ENCODE assay signal across 8 mouse cellular contexts in the genomic region with DNA sequence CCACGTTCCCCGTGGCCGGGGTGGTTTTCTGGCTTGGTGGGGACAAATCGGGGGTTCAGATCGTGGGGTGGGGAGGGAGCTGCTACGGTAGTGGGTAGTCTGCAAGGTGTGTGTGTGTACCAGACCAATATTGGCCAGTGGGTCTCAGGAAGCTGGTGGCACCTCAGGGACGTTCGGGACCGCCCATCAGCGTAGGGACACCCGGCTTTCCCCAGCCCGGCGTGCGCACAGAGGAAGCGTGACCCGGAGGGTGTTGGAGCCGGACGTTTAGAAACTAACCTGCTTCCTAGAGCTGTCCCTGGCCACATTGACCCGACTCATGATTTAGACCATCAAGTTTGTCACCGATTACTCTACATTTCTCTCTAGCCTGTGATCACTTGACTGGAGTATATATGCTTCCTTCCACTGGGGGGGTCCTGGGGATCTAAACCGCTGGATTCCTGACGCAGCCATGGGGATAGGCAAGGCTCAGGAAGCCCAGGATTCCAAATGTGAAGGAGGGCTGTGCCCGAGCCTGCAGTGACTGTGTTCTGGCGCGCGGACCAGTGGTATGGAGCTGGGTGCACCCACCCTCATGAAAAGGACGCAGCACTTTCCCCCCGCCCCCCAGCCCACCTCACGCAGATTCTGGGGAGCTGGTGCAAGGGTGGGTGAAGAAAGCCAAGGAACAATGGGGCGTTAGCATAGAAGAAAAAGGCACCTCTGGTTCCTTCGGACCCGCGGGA.
A peak's percentile ranks its signal among the peaks of the same experiment; 100 is the strongest.
DNase-seq lines count a peak whose midpoint lies in the region; ATAC-seq and TF ChIP-seq lines count a peak whose summit lies in the region.

No protein-coding gene starts in this region.

- DNase-seq in left cerebral cortex, postnatal 4 days: peak; percentile 22
- DNase-seq in left cerebral cortex, adult 9 months (ENCODE audit: low spot score in 2 of 2): no peak
- DNase-seq in adrenal gland, adult 18-20 months (ENCODE audit: low spot score in 2 of 2): peak; percentile 43 to 44
- peak; percentile 44 to 49 for DNase-seq in lung, postnatal 4 days
- DNase-seq in stomach, postnatal 0 days (ENCODE audit: low spot score): no peak
- DNase-seq in right cerebral cortex, postnatal 10 days (ENCODE audit: low spot score in 2 of 2): no peak

- 0% methylated on average over 33 of the region's 33 CpGs for WGBS in forebrain, embryonic 16.5 days
- WGBS in intestine, postnatal 0 days: under 1% methylated on average over 33 of the region's 33 CpGs
- WGBS in stomach, postnatal 0 days: 1% methylated on average over 33 of the region's 33 CpGs

- peak overlapping the region; percentile 67 for H3K4me3 ChIP-seq in forebrain, embryonic 16.5 days (replicated peaks; ENCODE audit: low read length)
- peak overlapping the region; percentile 62 for H3K4me3 ChIP-seq in intestine, postnatal 0 days (ENCODE audit: low read depth, low read length)
- H3K4me3 ChIP-seq in stomach, postnatal 0 days (ENCODE audit: low read depth, low read length): peak overlapping the region; percentile 66

- H3K36me3 ChIP-seq in forebrain, embryonic 16.5 days (ENCODE audit: control insufficient read depth, insufficient read depth): no peaks in the 10 kb centered on the region
- H3K36me3 ChIP-seq in intestine, postnatal 0 days (ENCODE audit: control insufficient read depth, insufficient read depth): no peaks in the 10 kb centered on the region
- H3K36me3 ChIP-seq in stomach, postnatal 0 days (ENCODE audit: control insufficient read depth, insufficient read depth, low read length): no peaks in the 10 kb centered on the region

- peak overlapping the region; percentile 88 for H3K27ac ChIP-seq in forebrain, embryonic 16.5 days (ENCODE audit: low read length)
- no peak overlapping the region for H3K27ac ChIP-seq in intestine, postnatal 0 days (ENCODE audit: low read depth, low read length)
- H3K27ac ChIP-seq in stomach, postnatal 0 days (replicated peaks): no peak overlapping the region

- no peak for TF ChIP-seq CTCF in intestine, postnatal 0 days (IDR thresholded peaks at IDR 0.05; ENCODE audit: low read depth)
- no peak for TF ChIP-seq CTCF in stomach, postnatal 0 days (IDR thresholded peaks at IDR 0.05; ENCODE audit: low read depth)

- TF ChIP-seq EP300 in stomach, postnatal 0 days (optimal IDR thresholded peaks at IDR 0.05): no peak

- no peaks in the 10 kb centered on the region for H3K9me3 ChIP-seq in forebrain, embryonic 16.5 days (ENCODE audit: control insufficient read depth, low read length)
- no peaks in the 10 kb centered on the region for H3K9me3 ChIP-seq in intestine, postnatal 0 days (ENCODE audit: control insufficient read depth)
- H3K9me3 ChIP-seq in stomach, postnatal 0 days (ENCODE audit: control insufficient read depth, low read length): no peaks in the 10 kb centered on the region

- intact Hi-C loops in left cerebral cortex, postnatal 4 days (cut with DNase I): loop anchor here (5.0 kb wide), 2 partner anchors 135 to 190 kb away; no protein-coding TSS in a partner anchor

- H3K9ac ChIP-seq in forebrain, embryonic 16.5 days (replicated peaks; ENCODE audit: low read depth, low read length): peak overlapping the region; percentile 76
- no peak overlapping the region for H3K9ac ChIP-seq in intestine, postnatal 0 days (ENCODE audit: low read depth, low read length)
- peak overlapping the region; percentile 62 for H3K9ac ChIP-seq in stomach, postnatal 0 days (ENCODE audit: low read length)

- peaks cover 46% of the 10 kb centered on the region for H3K4me1 ChIP-seq in forebrain, embryonic 16.5 days (replicated peaks; ENCODE audit: control insufficient read depth, insufficient read depth, low read length)
- no peaks in the 10 kb centered on the region for H3K4me1 ChIP-seq in intestine, postnatal 0 days (replicated peaks; ENCODE audit: control insufficient read depth, insufficient read depth, low read length)
- 0 out of 2 replicates have a peak, but pooled peaks cover 2% of the 10 kb centered on the region for H3K4me1 ChIP-seq in stomach, postnatal 0 days (replicated peaks; ENCODE audit: control insufficient read depth, insufficient read depth)

- peaks cover 23% of the 10 kb centered on the region for H3K27me3 ChIP-seq in forebrain, embryonic 16.5 days (replicated peaks; ENCODE audit: control insufficient read depth, insufficient read depth, low read length)
- H3K27me3 ChIP-seq in intestine, postnatal 0 days (replicated peaks; ENCODE audit: control insufficient read depth, insufficient read depth, low read length): peaks cover 69% of the 10 kb centered on the region
- H3K27me3 ChIP-seq in stomach, postnatal 0 days (ENCODE audit: control insufficient read depth, insufficient read depth, low read length): peaks cover 15% of the 10 kb centered on the region; the same call in 1 of the 2 replicates

- ATAC-seq in forebrain, embryonic 16.5 days: peak; percentile 26
- ATAC-seq in intestine, postnatal 0 days: no peak
- no peak for ATAC-seq in stomach, postnatal 0 days (ENCODE audit: low FRiP score, low TSS enrichment)

- H3K4me2 ChIP-seq in forebrain, embryonic 16.5 days (ENCODE audit: low read length): peak overlapping the region; percentile 89
- peak overlapping the region; percentile 94 for H3K4me2 ChIP-seq in intestine, postnatal 0 days (replicated peaks; ENCODE audit: low read depth)
- peak overlapping the region; percentile 95 for H3K4me2 ChIP-seq in stomach, postnatal 0 days (replicated peaks; ENCODE audit: low read depth)

Comparison
In these comparisons a context has a peak if more than half of its experiments do, and no peak if none do; other contexts are left out.
1. DNase-seq: peak in left cerebral cortex, postnatal 4 days (single experiment), adrenal gland, adult 18-20 months (2 of 2) and lung, postnatal 4 days (2 of 2); none in left cerebral cortex, adult 9 months (0 of 2), stomach, postnatal 0 days (single experiment) and right cerebral cortex, postnatal 10 days (0 of 2).
2. Peak in every context shown above with its lines, with median percentiles within 50 percentile points of each other: H3K4me2 ChIP-seq and H3K4me3 ChIP-seq.